Mouse (Mus musculus) bone marrow macrophage, adult 2 months (primary cell): ENCODE results near the gene Fmn2.

Experiments
- CTCF ChIP-seq: IDR thresholded peaks from 2 replicates; pipeline ENCODE4 v1.5.1; 2012; ENCODE audit warnings: low read depth, mild to moderate bottlenecking, low read length, moderate library complexity
- POLR2A ChIP-seq: IDR thresholded peaks from 2 replicates; pipeline ENCODE4 v1.6.1; 2012; ENCODE audit warnings: mild to moderate bottlenecking, low read depth, low read length, borderline replicate concordance

- TF ChIP-seq CTCF (no peak), POLR2A (no peak)
Measured at GRCm38 (mm10) chr1:174676187-174676586, 174.6 kb downstream of the Fmn2 start.
